Mouse (Mus musculus) pancreas, adult 10 weeks (tissue): ENCODE data around the gene Nppa. TPM values are rescaled to one million over a fixed set of nuclear protein-coding genes. Genes with fewer than 3 reads are reported as not detected.

ENCODE experiments used
- polyA plus RNA-seq: library from polyadenylated mRNA; stranded (reverse); fragments of 350-450 nt; fragmentation: Illumina TruSeq; extraction: RNeasy Lipid Tissue Mini Kit (QIAGEN cat#74804); gene quantifications from one replicate; pipeline ENCODE4 v1.2.3, GENCODE M21; 2015; ENCODE audit warnings: low read depth, low replicate concordance; ENCODE audit not compliant: insufficient read depth

Nppa gene
- not detected for polyA plus RNA-seq

DNA sequence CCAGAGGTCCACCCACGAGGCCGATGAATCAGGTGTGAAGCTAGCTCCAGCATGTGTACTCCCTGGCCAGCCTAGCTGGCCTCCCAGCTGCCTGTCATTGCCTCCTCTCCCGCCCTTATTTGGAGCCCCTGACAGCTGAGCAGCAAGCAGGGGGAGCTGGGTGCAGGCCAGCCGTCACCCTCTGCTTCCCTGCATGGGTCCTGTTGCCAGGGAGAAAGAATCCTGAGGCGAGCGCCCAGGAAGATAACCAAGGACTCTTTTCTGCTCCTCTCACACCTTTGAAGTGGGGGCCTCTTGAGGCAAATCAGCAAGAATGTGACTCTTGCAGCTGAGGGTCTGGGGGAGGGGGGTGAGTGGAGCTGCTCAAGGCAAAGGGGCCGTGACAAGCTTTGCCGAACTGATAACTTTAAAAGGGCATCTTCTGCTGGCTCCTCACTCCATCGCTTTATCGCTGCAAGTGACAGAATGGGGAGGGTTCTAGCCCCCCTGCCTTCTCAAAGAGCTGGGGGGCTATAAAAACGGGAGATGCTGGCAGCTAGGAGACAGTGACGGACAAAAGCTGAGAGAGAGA, at the start of gene Nppa:
Nppa (plus strand) TSS at position 521 of the 571 bp plus-strand sequence.

DNA sequence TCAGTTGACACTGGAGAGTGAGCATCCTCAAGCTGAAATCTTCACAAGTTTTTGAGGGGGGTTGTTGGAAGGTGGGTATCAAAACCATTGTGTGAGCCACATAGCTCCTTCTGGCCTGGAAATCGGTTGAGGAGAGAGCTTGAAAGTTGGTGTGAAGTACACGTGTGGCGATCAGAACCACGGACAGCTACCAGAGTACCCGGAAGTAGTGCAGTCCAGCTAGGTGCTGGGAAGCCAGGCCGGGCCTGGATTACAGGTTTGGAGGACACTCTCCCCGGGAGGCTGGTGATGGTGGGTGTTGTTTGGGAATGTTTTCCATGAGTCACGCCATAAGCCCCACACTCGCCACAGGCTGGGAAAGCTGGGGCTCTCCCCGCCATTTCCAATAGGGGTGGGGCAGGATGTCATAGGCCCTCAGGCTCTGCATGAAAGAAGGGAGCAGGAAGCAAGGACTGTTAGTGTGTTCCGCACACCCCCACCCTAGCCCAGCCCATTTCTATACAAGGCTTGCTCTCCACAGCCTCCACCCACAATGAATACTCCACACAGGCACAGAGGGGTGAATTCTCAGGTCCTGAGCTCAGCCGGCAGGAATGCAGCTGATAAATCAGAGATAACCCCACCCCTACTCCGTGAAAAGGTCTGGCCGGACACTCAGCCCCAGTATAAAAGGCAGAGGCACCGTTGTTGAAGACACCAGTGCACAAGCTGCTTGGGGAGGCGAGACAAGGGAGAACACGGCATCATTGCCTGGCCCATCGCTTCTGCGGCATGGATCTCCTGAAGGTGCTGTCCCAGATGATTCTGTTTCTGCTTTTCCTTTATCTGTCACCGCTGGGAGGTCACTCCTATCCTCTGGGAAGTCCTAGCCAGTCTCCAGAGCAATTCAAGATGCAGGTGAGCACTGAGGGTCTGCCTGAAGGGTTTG, 15.1 kb upstream of the Nppa start, which contains the start of gene Nppb:
Nppb (plus strand) TSS at position 584 of the 928 bp plus-strand sequence.

DNA sequence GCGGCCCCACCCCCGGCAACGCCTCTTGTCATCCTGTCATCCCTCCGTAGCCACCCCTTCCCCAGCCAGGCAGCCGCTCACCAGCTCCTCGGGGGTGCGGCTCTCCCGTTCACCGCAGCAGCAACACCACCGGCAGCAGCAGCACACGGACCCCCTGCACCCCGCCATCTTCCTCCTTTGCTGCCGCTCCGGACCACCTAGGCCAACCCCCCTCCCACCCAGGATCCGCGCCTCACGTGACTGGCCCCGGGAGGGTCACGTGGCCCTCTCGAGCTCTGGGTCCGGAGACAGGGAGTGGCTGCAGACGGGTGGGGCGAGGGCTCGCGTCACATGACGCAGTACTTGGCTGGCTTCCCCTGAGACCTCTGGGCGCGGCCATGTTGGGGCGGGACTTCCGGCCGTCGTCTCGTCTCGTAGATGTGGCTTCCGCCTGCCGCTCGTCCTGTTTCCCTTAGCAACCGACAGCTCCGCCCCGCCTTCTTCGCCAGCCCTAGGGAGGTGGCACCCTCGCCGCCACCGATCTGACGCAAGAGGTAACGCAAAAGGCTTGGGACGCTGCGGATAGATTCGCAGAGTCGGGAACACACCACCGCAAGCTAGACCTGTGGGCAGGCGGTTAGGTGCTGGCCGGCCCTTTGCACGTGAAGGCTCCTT, 38.2 kb downstream of the Nppa start, which contains the start of the genes Clcn6 and Mthfr:
Clcn6 (minus strand) TSS at position 222 of the 654 bp plus-strand sequence.
Mthfr (plus strand) TSS at position 478 of the 654 bp plus-strand sequence.

Other genes with a start within 250 kb of the Nppa start
- gene Zfp984, start 190.9 kb upstream of the Nppa start, polyA plus RNA-seq: 3.6 TPM
- 2.1 TPM for gene Zfp933, start 152.4 kb upstream of the Nppa start, polyA plus RNA-seq
- 26.2 TPM for gene Miip, start 131.9 kb upstream of the Nppa start, polyA plus RNA-seq
- gene Fv1, start 131.7 kb upstream of the Nppa start, polyA plus RNA-seq: 1.4 TPM
- 8.5 TPM for gene Mfn2, start 96.0 kb upstream of the Nppa start, polyA plus RNA-seq
- gene Plod1, start 64.0 kb upstream of the Nppa start, polyA plus RNA-seq: 12.8 TPM
- gene 2510039O18Rik, start 59.8 kb upstream of the Nppa start, polyA plus RNA-seq: 7.1 TPM
- gene Nppb, start 14.9 kb upstream of the Nppa start, polyA plus RNA-seq: not detected
- gene Clcn6, start 38.1 kb downstream of the Nppa start, polyA plus RNA-seq: 2.5 TPM
- 21.1 TPM for gene Mthfr, start 38.4 kb downstream of the Nppa start, polyA plus RNA-seq
- gene Agtrap, start 87.3 kb downstream of the Nppa start, polyA plus RNA-seq: 11.2 TPM
- 2.2 TPM for gene Mad2l2, start 129.7 kb downstream of the Nppa start, polyA plus RNA-seq
- gene Draxin, start 130.0 kb downstream of the Nppa start, polyA plus RNA-seq: not detected
- gene Fbxo6, start 151.4 kb downstream of the Nppa start, polyA plus RNA-seq: 10.4 TPM
- 3.0 TPM for gene Fbxo44, start 159.8 kb downstream of the Nppa start, polyA plus RNA-seq
- gene Fbxo2, start 159.9 kb downstream of the Nppa start, polyA plus RNA-seq: 1.3 TPM